Mouse (Mus musculus): ENCODE results near the gene Timm9. TPM values are rescaled to one million over a fixed set of nuclear protein-coding genes. Genes with fewer than 3 reads are reported as not detected.

Timm9 gene
- 80.5 and 82.4 TPM in 2 replicates for polyA plus RNA-seq (2016; fragmentation: Nextera tagmentation; extraction: Ambion mirVana)

- Histone ChIP-seq H3K4me1 (peaks cover 28% of the 10 kb centered on the region), H3K4me3 (peak within 1 kb of the TSS; percentile 81), H3K27me3 (replicated peaks; ENCODE audit: low read depth, poor library complexity, severe bottlenecking) (no peaks in the 10 kb centered on the region), H3K27ac (replicated peaks) (peak within 1 kb of the TSS; percentile 92), H3K36me3 (replicated peaks) (peaks cover 49% of the 10 kb centered on the region), H3K9me3 (no peaks in the 10 kb centered on the region)
- peak; percentile 84 for DNase-seq (ENCODE audit: low spot score)
- under 1% methylated on average over 52 of the region's 52 CpGs for WGBS
Measured at GRCm38 (mm10) chr12:71136130-71136973, at the start of gene Timm9, which contains the start of gene 2700049A03Rik. Timm9 (minus strand) TSS chr12:71136684. 2700049A03Rik (plus strand) TSS chr12:71136848.

DNA sequence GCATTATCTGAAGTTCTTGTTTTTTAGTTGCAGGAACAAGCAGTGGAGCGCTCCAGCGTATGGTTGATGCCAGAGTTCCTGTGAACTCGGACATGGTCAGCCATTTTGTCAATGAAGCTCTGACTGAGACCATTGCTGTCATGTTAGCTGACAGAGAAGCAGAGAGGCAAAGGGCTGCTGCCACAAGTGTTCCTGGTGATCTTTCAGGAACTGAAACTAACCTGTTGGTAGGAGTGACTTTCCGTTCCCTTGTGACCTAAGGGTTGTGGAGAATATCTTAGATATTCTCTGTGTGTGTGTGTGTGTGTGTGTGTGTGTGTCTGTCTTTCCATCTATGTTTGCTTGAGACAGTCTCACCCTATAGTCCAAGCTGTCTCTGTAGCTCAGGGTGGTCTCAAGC is 47.9 kb upstream of the Timm9 start:
- no peak for DNase-seq (ENCODE audit: low spot score)
- 98% methylated on average over 4 of the region's 4 CpGs for WGBS
- H3K36me3 ChIP-seq (replicated peaks) = peaks cover 88% of the 10 kb centered on the region

GRCm38 (mm10) chr12:71183736-71184135 is 47.3 kb upstream of the Timm9 start:
- Histone ChIP-seq H3K27me3 (replicated peaks; ENCODE audit: low read depth, poor library complexity, severe bottlenecking) (no peaks in the 10 kb centered on the region), H3K36me3 (replicated peaks) (peaks cover 88% of the 10 kb centered on the region), H3K4me1 (no peaks in the 10 kb centered on the region), H3K27ac (replicated peaks) (no peak overlapping the region), H3K4me3 (no peak overlapping the region), H3K9me3 (no peaks in the 10 kb centered on the region)
- no peak for DNase-seq (ENCODE audit: low spot score)
- 92% methylated on average over 3 of the region's 3 CpGs for WGBS

More for the DNA sequence above, 47.9 kb upstream of the Timm9 start:
- Histone ChIP-seq H3K9me3 (no peaks in the 10 kb centered on the region), H3K4me3 (no peak overlapping the region), H3K27ac (replicated peaks) (no peak overlapping the region), H3K27me3 (replicated peaks; ENCODE audit: low read depth, poor library complexity, severe bottlenecking) (no peaks in the 10 kb centered on the region), H3K4me1 (no peaks in the 10 kb centered on the region)

DNA sequence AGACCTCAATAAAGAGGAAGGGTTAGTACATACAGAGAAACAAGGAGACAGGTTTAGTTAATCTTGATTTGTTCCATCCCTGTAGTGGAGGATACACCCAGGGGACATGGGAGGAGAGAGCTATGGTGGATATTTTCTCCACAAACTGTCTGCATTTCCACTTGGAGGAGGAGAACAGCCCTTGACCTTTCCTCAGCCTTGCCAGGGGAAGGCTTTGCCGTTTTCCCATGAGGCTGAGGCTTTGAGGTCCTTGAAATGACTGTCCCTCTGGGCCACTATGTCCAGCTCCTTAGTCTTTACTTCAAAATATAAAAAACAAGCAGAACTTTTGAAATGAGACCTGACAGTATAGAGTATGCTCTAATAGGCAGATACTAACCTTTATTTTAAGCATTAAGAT is 33.4 kb upstream of the Timm9 start:
- Histone ChIP-seq H3K27ac (replicated peaks) (no peak overlapping the region), H3K36me3 (replicated peaks) (peaks cover 95% of the 10 kb centered on the region), H3K4me3 (no peak overlapping the region), H3K27me3 (replicated peaks; ENCODE audit: low read depth, poor library complexity, severe bottlenecking) (no peaks in the 10 kb centered on the region), H3K9me3 (no peaks in the 10 kb centered on the region), H3K4me1 (no peaks in the 10 kb centered on the region)
- WGBS = 88% methylated on average over 1 of the region's 1 CpGs
- no peak for DNase-seq (ENCODE audit: low spot score)

DNA sequence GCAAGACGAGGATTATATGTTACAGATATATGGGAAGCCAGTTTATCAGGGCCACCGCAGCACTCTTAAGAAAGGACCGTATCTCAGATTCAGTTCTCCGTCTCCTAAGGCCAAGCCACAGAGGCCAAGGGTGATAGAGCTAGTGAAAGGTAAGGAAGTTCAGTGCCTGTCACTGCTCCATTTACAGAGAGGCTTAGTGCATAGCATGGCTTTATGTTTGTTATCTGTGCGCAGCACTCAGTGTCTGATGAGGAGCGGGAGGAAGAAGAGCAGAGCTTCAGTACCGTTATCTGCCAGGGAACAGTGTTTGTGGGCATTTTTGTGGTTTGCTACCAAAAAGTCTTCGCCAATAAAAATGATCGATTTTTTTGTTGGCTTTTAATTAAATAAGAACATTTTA is 27.9 kb upstream of the Timm9 start:
- no peaks in the 10 kb centered on the region for H3K9me3 ChIP-seq
- H3K36me3 ChIP-seq (replicated peaks) = peaks cover 98% of the 10 kb centered on the region
- no peaks in the 10 kb centered on the region for H3K27me3 ChIP-seq (replicated peaks; ENCODE audit: low read depth, poor library complexity, severe bottlenecking)
- no peak overlapping the region for H3K27ac ChIP-seq (replicated peaks)
- H3K4me1 ChIP-seq = no peaks in the 10 kb centered on the region
- H3K4me3 ChIP-seq = no peak overlapping the region
- no peak for DNase-seq (ENCODE audit: low spot score)
- 93% methylated on average over 9 of the region's 9 CpGs for WGBS

DNA sequence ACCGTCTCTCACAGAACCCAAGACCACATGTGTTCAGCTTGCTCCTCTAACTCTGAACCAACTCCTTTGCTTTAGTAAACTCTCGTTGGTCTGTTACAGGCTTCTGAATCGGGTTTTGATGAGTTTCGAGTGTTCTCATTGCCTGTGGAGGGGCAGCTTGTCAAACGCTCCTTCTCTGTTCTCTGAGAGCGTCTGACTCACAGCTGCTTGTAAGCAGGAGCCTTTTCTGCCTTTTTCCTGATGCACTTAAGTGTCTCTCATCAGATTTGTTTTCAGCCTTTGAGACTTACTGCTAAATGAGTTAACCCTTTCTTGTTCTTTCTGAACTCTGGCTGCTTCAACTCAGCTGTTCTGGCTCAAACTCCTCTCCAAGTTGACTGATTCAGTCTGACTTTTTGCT is 21.5 kb upstream of the Timm9 start:
- Histone ChIP-seq H3K4me3 (no peak overlapping the region), H3K9me3 (no peaks in the 10 kb centered on the region), H3K36me3 (replicated peaks) (peaks cover 99% of the 10 kb centered on the region), H3K27ac (replicated peaks) (no peak overlapping the region), H3K27me3 (replicated peaks; ENCODE audit: low read depth, poor library complexity, severe bottlenecking) (no peaks in the 10 kb centered on the region), H3K4me1 (no peaks in the 10 kb centered on the region)
- DNase-seq (ENCODE audit: low spot score) = no peak
- 88% methylated on average over 6 of the region's 6 CpGs for WGBS

DNA sequence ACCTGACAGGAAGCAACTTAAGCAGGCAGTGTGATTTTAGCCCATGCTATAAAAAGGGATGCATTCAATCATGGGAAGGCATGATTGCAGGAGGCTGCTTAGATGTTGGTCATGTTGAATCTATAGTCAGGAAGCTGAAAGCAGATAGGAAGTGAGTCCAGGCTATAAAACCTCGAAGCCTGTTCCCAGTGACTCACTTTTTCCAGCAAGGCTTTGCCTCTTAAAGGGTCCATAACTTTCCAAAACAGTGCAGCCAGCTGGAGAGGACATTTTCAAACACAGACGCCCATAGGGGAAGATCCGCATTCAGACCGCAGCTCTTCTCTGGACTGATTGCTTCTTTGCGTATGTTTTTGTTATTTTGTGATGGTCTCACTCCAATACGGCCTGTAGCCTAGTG is 18.5 kb upstream of the Timm9 start:
- Histone ChIP-seq H3K4me1 (no peaks in the 10 kb centered on the region), H3K4me3 (no peak overlapping the region), H3K9me3 (no peaks in the 10 kb centered on the region), H3K27ac (replicated peaks) (no peak overlapping the region), H3K27me3 (replicated peaks; ENCODE audit: low read depth, poor library complexity, severe bottlenecking) (no peaks in the 10 kb centered on the region), H3K36me3 (replicated peaks) (peaks cover 97% of the 10 kb centered on the region)
- WGBS = 91% methylated on average over 6 of the region's 6 CpGs
- DNase-seq (ENCODE audit: low spot score) = no peak

DNA sequence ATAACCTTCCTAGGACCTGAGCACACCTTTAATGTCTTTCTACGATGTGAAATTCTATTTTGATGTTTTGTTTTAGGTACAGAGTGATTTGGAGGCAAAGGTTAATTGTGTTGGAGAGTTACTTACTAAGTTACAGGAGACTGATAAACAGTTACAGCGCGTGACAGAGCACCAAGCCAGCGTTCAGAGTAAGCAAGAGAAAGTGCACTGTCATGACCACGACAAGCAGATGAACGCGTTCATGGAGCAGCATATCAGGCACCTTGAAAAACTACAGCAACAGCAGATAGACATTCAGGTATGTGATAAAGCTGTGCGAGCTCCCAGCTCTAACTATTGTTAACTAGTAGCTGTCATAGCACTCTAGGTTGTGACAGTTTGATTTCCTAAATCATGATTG is 13.7 kb upstream of the Timm9 start:
- H3K36me3 ChIP-seq (replicated peaks) = peaks cover 95% of the 10 kb centered on the region
- no peaks in the 10 kb centered on the region for H3K27me3 ChIP-seq (replicated peaks; ENCODE audit: low read depth, poor library complexity, severe bottlenecking)
- 92% methylated on average over 8 of the region's 8 CpGs for WGBS
- no peaks in the 10 kb centered on the region for H3K9me3 ChIP-seq
- H3K27ac ChIP-seq (replicated peaks) = no peak overlapping the region
- H3K4me1 ChIP-seq = no peaks in the 10 kb centered on the region
- no peak overlapping the region for H3K4me3 ChIP-seq
- no peak for DNase-seq (ENCODE audit: low spot score)

- Histone ChIP-seq H3K27me3 (replicated peaks; ENCODE audit: low read depth, poor library complexity, severe bottlenecking) (no peaks in the 10 kb centered on the region), H3K4me1 (no peaks in the 10 kb centered on the region), H3K9me3 (no peaks in the 10 kb centered on the region), H3K36me3 (replicated peaks) (peaks cover 95% of the 10 kb centered on the region), H3K27ac (replicated peaks) (no peak overlapping the region), H3K4me3 (no peak overlapping the region)
- WGBS = 87% methylated on average over 6 of the region's 6 CpGs
- no peak for DNase-seq (ENCODE audit: low spot score)
Measured at GRCm38 (mm10) chr12:71149456-71149855, 13.0 kb upstream of the Timm9 start.

GRCm38 (mm10) chr12:71148801-71149200 is 12.3 kb upstream of the Timm9 start:
- Histone ChIP-seq H3K9me3 (no peaks in the 10 kb centered on the region), H3K27me3 (replicated peaks; ENCODE audit: low read depth, poor library complexity, severe bottlenecking) (no peaks in the 10 kb centered on the region), H3K4me3 (no peak overlapping the region), H3K4me1 (no peaks in the 10 kb centered on the region), H3K27ac (replicated peaks) (no peak overlapping the region), H3K36me3 (replicated peaks) (peaks cover 95% of the 10 kb centered on the region)
- 95% methylated on average over 9 of the region's 9 CpGs for WGBS
- DNase-seq (ENCODE audit: low spot score) = no peak

DNA sequence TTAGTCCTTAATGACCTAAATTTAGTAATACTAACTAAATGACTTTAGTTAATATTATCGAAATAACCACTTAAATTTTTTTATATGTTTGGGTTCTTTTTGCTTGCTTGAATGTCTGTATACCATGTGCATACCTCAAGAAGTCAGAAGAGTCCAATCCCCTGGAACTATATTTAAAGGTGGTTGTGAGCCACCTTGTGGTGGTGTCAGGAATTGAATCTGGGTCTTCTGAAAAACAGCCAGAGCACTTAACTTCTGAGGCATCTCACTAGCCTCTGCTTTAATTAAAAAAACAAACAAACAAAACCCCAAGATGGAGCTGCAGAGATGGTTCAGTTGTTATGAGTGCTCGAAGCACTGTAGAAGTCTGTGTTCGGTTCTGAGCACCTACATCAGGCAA is 11.2 kb upstream of the Timm9 start:
- Histone ChIP-seq H3K27ac (replicated peaks) (no peak overlapping the region), H3K27me3 (replicated peaks; ENCODE audit: low read depth, poor library complexity, severe bottlenecking) (no peaks in the 10 kb centered on the region), H3K4me3 (no peak overlapping the region), H3K36me3 (replicated peaks) (peaks cover 95% of the 10 kb centered on the region), H3K4me1 (no peaks in the 10 kb centered on the region), H3K9me3 (no peaks in the 10 kb centered on the region)
- peak; percentile 13 for DNase-seq (ENCODE audit: low spot score)
- 86% methylated on average over 3 of the region's 3 CpGs for WGBS

DNA sequence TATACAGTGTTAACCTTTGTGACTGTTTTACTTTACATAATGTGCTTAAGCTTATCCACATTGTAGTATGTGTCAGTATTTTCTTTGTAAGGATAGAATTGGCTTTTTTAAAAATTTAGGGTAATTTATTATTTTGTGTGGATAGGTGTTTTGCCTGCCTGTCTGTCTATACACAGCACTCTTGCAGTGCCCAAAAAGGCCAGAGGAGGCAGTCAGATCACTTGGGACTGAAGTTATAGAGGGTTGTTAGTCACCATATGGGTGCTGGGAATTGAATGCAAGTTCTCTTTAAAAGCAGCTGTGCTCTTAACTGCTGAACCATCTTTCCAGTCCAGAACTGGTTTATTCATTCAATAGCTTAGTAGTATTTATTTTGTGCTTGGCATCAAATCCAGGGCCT is 4.7 kb upstream of the Timm9 start:
- H3K27ac ChIP-seq (replicated peaks) = no peak overlapping the region
- H3K27me3 ChIP-seq (replicated peaks; ENCODE audit: low read depth, poor library complexity, severe bottlenecking) = no peaks in the 10 kb centered on the region
- H3K9me3 ChIP-seq = no peaks in the 10 kb centered on the region
- H3K36me3 ChIP-seq (replicated peaks) = peaks cover 69% of the 10 kb centered on the region
- H3K4me3 ChIP-seq = no peak overlapping the region
- peaks cover 16% of the 10 kb centered on the region for H3K4me1 ChIP-seq
- DNase-seq (ENCODE audit: low spot score) = no peak

DNA sequence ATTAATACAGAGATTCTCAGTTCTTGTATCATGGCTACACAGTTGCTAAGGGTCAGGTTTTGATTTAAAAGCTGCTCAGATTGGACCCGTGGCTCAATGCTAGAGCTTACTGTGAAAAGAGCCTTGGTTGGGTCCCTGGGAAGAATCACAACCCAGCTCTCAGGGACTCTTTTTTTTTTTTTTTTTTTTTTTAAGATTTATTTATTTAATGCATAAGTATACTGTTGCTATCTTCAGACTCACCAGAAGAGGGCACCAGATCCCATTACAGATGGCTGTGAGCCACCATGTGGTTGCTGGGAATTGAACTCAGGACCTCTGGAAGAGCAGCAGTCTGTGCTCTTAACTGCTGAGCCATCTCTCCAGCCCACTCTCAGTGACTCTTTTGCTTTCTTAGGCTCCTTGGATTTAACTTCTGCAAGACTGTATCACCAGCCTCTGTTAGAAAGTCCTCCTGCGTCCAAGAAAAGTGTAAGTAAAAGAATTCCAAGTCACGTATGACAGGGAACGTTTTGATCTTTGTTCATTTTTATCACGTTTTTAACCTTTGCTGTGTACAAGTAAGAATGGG is 2.9 kb upstream of the Timm9 start:
- H3K4me1 ChIP-seq = peaks cover 28% of the 10 kb centered on the region
- H3K27me3 ChIP-seq (replicated peaks; ENCODE audit: low read depth, poor library complexity, severe bottlenecking) = no peaks in the 10 kb centered on the region
- H3K27ac ChIP-seq (replicated peaks) = no peak overlapping the region
- H3K4me3 ChIP-seq = peak overlapping the region; percentile 81; the same call in 1 of the 2 replicates
- H3K9me3 ChIP-seq = no peaks in the 10 kb centered on the region
- 80% methylated on average over 5 of the region's 5 CpGs for WGBS
- DNase-seq (ENCODE audit: low spot score) = no peak
- H3K36me3 ChIP-seq (replicated peaks) = peaks cover 55% of the 10 kb centered on the region

All from embryonic facial prominence, embryonic 10.5 days (tissue).